Mouse (Mus musculus): ENCODE measurements at regions not wholly inside any gene's neighbourhood (a gene's known extent, or its start where the extent isn't known, plus 50 kb on each side); places are given as distances from the start of the nearest gene placed in this dataset.

GRCm38 (mm10) chr13:42358588-42358987 lies 57.3 kb downstream of the Edn1 start:
- Histone ChIP-seq H3K4me1 (ENCODE audit: control insufficient read depth, insufficient read depth, low read length) (no peaks in the 10 kb centered on the region), H3K4me3 (replicated peaks; ENCODE audit: extremely low read depth, low read depth, low read length) (no peak overlapping the region)
- TF ChIP-seq POLR2A (IDR thresholded peaks at IDR 0.05; ENCODE audit: borderline replicate concordance, extremely low read depth, low read depth, low read length) (no peak), CTCF (IDR thresholded peaks at IDR 0.05; ENCODE audit: insufficient read depth, low read length) (no peak)
- WGBS = 72% methylated on average over 9 of the region's 9 CpGs
- DNase-seq = no peak

- peak; percentile 22 for DNase-seq
- Histone ChIP-seq H3K4me1 (ENCODE audit: control insufficient read depth, insufficient read depth, low read length) (no peaks in the 10 kb centered on the region), H3K4me3 (replicated peaks; ENCODE audit: extremely low read depth, low read depth, low read length) (no peak overlapping the region)
- WGBS = 38% methylated on average over 7 of the region's 7 CpGs
- TF ChIP-seq CTCF (IDR thresholded peaks at IDR 0.05; ENCODE audit: insufficient read depth, low read length) (no peak), POLR2A (IDR thresholded peaks at IDR 0.05; ENCODE audit: borderline replicate concordance, extremely low read depth, low read depth, low read length) (no peak)
Observed at GRCm38 (mm10) chr13:42367655-42368554, 66.6 kb downstream of the Edn1 start.

- Histone ChIP-seq H3K4me3 (replicated peaks; ENCODE audit: extremely low read depth, low read depth, low read length) (no peak overlapping the region), H3K4me1 (ENCODE audit: control insufficient read depth, insufficient read depth, low read length) (no peaks in the 10 kb centered on the region)
- WGBS = 59% methylated on average over 1 of the region's 1 CpGs
- TF ChIP-seq POLR2A (IDR thresholded peaks at IDR 0.05; ENCODE audit: borderline replicate concordance, extremely low read depth, low read depth, low read length) (no peak), CTCF (IDR thresholded peaks at IDR 0.05; ENCODE audit: insufficient read depth, low read length) (no peak)
- no peak for DNase-seq
Observed at GRCm38 (mm10) chr13:42369826-42370225, 68.5 kb downstream of the Edn1 start.

GRCm38 (mm10) chr13:42372201-42372600 lies 70.9 kb downstream of the Edn1 start:
- no peak overlapping the region for H3K4me3 ChIP-seq (replicated peaks; ENCODE audit: extremely low read depth, low read depth, low read length)
- WGBS = 88% methylated on average over 4 of the region's 4 CpGs
- no peaks in the 10 kb centered on the region for H3K4me1 ChIP-seq (ENCODE audit: control insufficient read depth, insufficient read depth, low read length)
- no peak for DNase-seq
- TF ChIP-seq CTCF (IDR thresholded peaks at IDR 0.05; ENCODE audit: insufficient read depth, low read length) (no peak), POLR2A (IDR thresholded peaks at IDR 0.05; ENCODE audit: borderline replicate concordance, extremely low read depth, low read depth, low read length) (no peak)

- no peaks in the 10 kb centered on the region for H3K4me1 ChIP-seq (ENCODE audit: control insufficient read depth, insufficient read depth, low read length)
- WGBS = 77% methylated on average over 8 of the region's 8 CpGs
- no peak for DNase-seq
- TF ChIP-seq CTCF (IDR thresholded peaks at IDR 0.05; ENCODE audit: insufficient read depth, low read length) = no peak
- no peak overlapping the region for H3K4me3 ChIP-seq (replicated peaks; ENCODE audit: extremely low read depth, low read depth, low read length)
Observed at GRCm38 (mm10) chr13:42374181-42374596, 72.9 kb downstream of the Edn1 start.

- Histone ChIP-seq H3K4me3 (replicated peaks; ENCODE audit: extremely low read depth, low read depth, low read length) (no peak overlapping the region), H3K4me1 (ENCODE audit: control insufficient read depth, insufficient read depth, low read length) (no peaks in the 10 kb centered on the region)
- TF ChIP-seq CTCF (IDR thresholded peaks at IDR 0.05; ENCODE audit: insufficient read depth, low read length) (no peak), POLR2A (IDR thresholded peaks at IDR 0.05; ENCODE audit: borderline replicate concordance, extremely low read depth, low read depth, low read length) (no peak)
- WGBS = 76% methylated on average over 6 of the region's 6 CpGs
- no peak for DNase-seq
Observed at GRCm38 (mm10) chr13:42379675-42380074, 78.4 kb downstream of the Edn1 start.

GRCm38 (mm10) chr13:42383099-42383498 lies 81.8 kb downstream of the Edn1 start:
- WGBS = 88% methylated on average over 4 of the region's 4 CpGs
- no peak for TF ChIP-seq CTCF (IDR thresholded peaks at IDR 0.05; ENCODE audit: insufficient read depth, low read length)

GRCm38 (mm10) chr13:42390389-42390788 lies 89.1 kb downstream of the Edn1 start:
- TF ChIP-seq POLR2A (IDR thresholded peaks at IDR 0.05; ENCODE audit: borderline replicate concordance, extremely low read depth, low read depth, low read length) = no peak
- Histone ChIP-seq H3K4me1 (ENCODE audit: control insufficient read depth, insufficient read depth, low read length) (0 out of 2 replicates have a peak, but pooled peaks cover 2% of the 10 kb centered on the region), H3K4me3 (replicated peaks; ENCODE audit: extremely low read depth, low read depth, low read length) (no peak overlapping the region)
- WGBS = 83% methylated on average over 1 of the region's 1 CpGs
- no peak for DNase-seq

More at GRCm38 (mm10) chr13:42383099-42383498, 81.8 kb downstream of the Edn1 start:
- Histone ChIP-seq H3K4me3 (replicated peaks; ENCODE audit: extremely low read depth, low read depth, low read length) (no peak overlapping the region), H3K4me1 (ENCODE audit: control insufficient read depth, insufficient read depth, low read length) (no peaks in the 10 kb centered on the region)
- DNase-seq = no peak

- no peak for DNase-seq
- 68% methylated on average over 9 of the region's 9 CpGs for WGBS
- Histone ChIP-seq H3K4me3 (replicated peaks; ENCODE audit: extremely low read depth, low read depth, low read length) (no peak overlapping the region), H3K4me1 (ENCODE audit: control insufficient read depth, insufficient read depth, low read length) (0 out of 2 replicates have a peak, but pooled peaks cover 2% of the 10 kb centered on the region)
- TF ChIP-seq CTCF (IDR thresholded peaks at IDR 0.05; ENCODE audit: insufficient read depth, low read length) (no peak), POLR2A (IDR thresholded peaks at IDR 0.05; ENCODE audit: borderline replicate concordance, extremely low read depth, low read depth, low read length) (no peak)
Observed at GRCm38 (mm10) chr13:42391330-42392005, 90.2 kb downstream of the Edn1 start.

GRCm38 (mm10) chr13:42392701-42393100 lies 91.4 kb downstream of the Edn1 start:
- WGBS = 94% methylated on average over 7 of the region's 7 CpGs
- DNase-seq = no peak

More at GRCm38 (mm10) chr13:42392701-42393100, 91.4 kb downstream of the Edn1 start:
- TF ChIP-seq POLR2A (IDR thresholded peaks at IDR 0.05; ENCODE audit: borderline replicate concordance, extremely low read depth, low read depth, low read length) (no peak), CTCF (IDR thresholded peaks at IDR 0.05; ENCODE audit: insufficient read depth, low read length) (no peak)
- no peak overlapping the region for H3K4me3 ChIP-seq (replicated peaks; ENCODE audit: extremely low read depth, low read depth, low read length)
- H3K4me1 ChIP-seq (ENCODE audit: control insufficient read depth, insufficient read depth, low read length) = 0 out of 2 replicates have a peak, but pooled peaks cover 2% of the 10 kb centered on the region

All from lung, adult 2 months (tissue).